Mouse (Mus musculus) heart, adult 2 months (tissue): ENCODE measurements around the gene Gsg1.

Experiments used
- CTCF ChIP-seq: fragments of 200-600 bp; IDR thresholded peaks from 2 replicates; pipeline ENCODE4 v1.8.1; 2022; ENCODE audit warnings: antibody characterized with exemption, mild to moderate bottlenecking, moderate library complexity
- EP300 ChIP-seq: fragments of 200-500 bp; IDR thresholded peaks from 2 replicates; pipeline ENCODE4 v1.6.1; 2011; ENCODE audit warnings: low read depth, low read length, control low read depth; ENCODE audit not compliant: insufficient read depth
- POLR2A ChIP-seq: fragments of 200-500 bp; IDR thresholded peaks from 2 replicates; pipeline ENCODE4 v1.6.1; 2011; ENCODE audit warnings: mild to moderate bottlenecking, low read depth, low read length, control low read depth; ENCODE audit not compliant: insufficient read depth

GRCm38 (mm10) chr6:135267221-135267620 lies 13.1 kb upstream of the Gsg1 start:
- TF ChIP-seq CTCF (no peak), POLR2A (no peak), EP300 (no peak)
